Mouse (Mus musculus): Measurements from ENCODE around the gene Smok3b.
"Not testable (repeated sequence)": the region's sequence is repeated elsewhere in the genome, so short reads cannot be mapped to it uniquely, and the experiment has no call there.

Gene Smok3b

DNA sequence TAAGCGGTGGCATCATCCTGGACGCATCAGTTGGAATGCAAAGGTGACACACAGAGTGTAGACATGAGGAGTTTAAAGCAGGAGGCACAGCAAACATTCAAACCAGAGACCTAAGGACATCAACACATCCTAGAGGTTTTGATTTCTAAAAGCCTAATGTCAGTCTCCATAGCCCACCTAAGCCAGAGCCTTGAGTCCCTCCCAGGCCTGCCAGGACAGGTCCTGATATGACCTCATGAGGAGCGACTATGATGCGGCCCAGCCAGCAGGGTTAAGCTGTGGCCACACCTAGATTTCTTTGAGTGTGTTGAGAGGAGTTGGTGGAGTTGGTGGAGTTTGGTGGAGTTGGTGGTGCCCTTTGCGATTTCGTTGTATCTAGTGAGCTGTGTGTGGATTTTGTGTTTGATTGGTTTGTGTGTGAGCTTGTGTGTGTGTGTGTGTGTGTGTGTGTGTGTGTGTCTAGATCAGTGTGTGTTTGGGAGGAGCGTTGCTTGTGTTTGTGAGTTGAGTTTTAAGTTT, at the start of gene Smok3b, which contains the start of gene Smok3a:
Gene Smok3b, plus strand, starts transcription at position 469 of the 519 bp plus-strand sequence.
Gene Smok3a, plus strand, starts transcription at position 301 of the 519 bp plus-strand sequence.
- in situ Hi-C loops (cut with MboI; ENCODE audit: low sequenced_read_pairs) = not testable (repeated sequence)

GRCm38 (mm10) chr5:137973161-137973560, 48.1 kb upstream of the Smok3b start:
- in situ Hi-C loops (cut with MboI; ENCODE audit: low sequenced_read_pairs) = no loop called here

DNA sequence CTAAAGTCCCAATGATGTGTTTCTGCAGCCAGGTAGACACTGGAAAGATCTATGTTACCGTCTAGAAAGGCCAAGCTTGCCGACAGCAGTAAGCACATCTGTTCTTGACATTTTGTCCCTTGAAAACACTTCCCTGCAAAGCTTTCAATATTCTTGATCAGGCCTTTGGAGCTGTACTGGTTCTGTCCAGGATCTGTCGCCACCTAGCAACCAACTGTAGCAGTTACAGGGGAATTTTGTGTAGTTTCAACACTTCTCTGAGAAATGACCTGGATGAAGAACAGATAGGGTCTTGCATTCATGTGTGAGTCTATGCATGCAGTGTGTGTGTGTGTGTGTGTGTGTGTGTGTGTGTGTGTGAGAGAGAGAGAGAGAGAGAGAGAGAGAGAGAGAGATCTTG, 47.5 kb upstream of the Smok3b start:
- in situ Hi-C loops (cut with MboI; ENCODE audit: low sequenced_read_pairs) = no loop called here

- in situ Hi-C loops (cut with MboI; ENCODE audit: low sequenced_read_pairs) = no loop called here
Measured at GRCm38 (mm10) chr5:137974724-137975123, 46.5 kb upstream of the Smok3b start.

- in situ Hi-C loops (cut with MboI; ENCODE audit: low sequenced_read_pairs) = no loop called here
Measured at GRCm38 (mm10) chr5:137975434-137975833, 45.8 kb upstream of the Smok3b start.

GRCm38 (mm10) chr5:137977291-137977690, 43.9 kb upstream of the Smok3b start:
- in situ Hi-C loops (cut with MboI; ENCODE audit: low sequenced_read_pairs) = no loop called here

GRCm38 (mm10) chr5:137979081-137979480, 42.1 kb upstream of the Smok3b start:
- in situ Hi-C loops (cut with MboI; ENCODE audit: low sequenced_read_pairs) = no loop called here

- in situ Hi-C loops (cut with MboI; ENCODE audit: low sequenced_read_pairs) = no loop called here
Measured at GRCm38 (mm10) chr5:137981300-137981699, 39.9 kb upstream of the Smok3b start, which contains the start of gene Azgp1. Gene Azgp1 (plus strand): TSS chr5:137981520.

DNA sequence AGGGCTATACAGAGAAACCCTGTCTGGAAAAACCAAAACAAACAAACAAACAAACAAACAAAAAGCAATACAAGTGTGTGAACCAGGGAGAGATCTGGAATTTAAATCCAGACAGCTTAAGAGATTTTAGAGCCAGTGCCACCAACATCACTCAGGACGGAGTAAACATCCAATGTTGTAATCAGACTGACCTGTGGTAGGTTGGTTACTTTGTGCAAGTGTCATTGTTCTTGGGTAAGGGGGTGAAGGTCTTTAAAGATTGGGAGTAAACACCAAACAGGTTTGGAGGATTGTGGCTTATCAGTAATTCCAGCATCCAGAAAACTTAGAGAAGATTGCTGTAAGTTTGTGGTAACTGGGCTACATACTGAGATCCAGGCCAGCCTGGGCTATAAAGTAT, 34.9 kb upstream of the Smok3b start:
- in situ Hi-C loops (cut with MboI; ENCODE audit: low sequenced_read_pairs) = no loop called here

GRCm38 (mm10) chr5:138009437-138009836, 11.8 kb upstream of the Smok3b start:
- in situ Hi-C loops (cut with MboI; ENCODE audit: low sequenced_read_pairs) = no loop called here

GRCm38 (mm10) chr5:138012382-138012781, 8.8 kb upstream of the Smok3b start:
- in situ Hi-C loops (cut with MboI; ENCODE audit: low sequenced_read_pairs) = no loop called here

GRCm38 (mm10) chr5:138016530-138016929, 4.7 kb upstream of the Smok3b start:
- in situ Hi-C loops (cut with MboI; ENCODE audit: low sequenced_read_pairs) = no loop called here

GRCm38 (mm10) chr5:138016997-138017396, 4.2 kb upstream of the Smok3b start:
- in situ Hi-C loops (cut with MboI; ENCODE audit: low sequenced_read_pairs) = no loop called here

DNA sequence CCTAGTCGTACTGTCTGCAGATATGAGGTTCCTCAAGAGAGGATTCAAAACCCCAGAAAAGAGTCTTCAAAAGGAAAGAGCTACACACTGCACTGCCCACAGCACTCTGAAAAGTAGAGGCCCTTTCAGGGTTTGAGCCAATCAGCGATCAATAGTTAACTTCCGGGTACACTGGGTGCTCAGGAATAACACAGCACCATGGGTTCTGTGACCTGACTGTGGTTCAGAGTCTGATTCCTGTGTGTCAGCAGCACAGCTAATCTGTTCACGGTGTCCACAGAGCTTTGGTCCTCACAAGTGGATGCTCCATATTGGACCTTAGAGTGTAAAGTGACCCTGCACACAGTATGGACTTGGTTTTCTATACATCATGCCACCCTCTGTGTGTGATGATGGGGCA, 1.7 kb upstream of the Smok3b start:
- in situ Hi-C loops (cut with MboI; ENCODE audit: low sequenced_read_pairs) = not testable (repeated sequence)

- in situ Hi-C loops (cut with MboI; ENCODE audit: low sequenced_read_pairs) = not testable (repeated sequence)
Measured at GRCm38 (mm10) chr5:138052894-138053293, 31.7 kb downstream of the Smok3b start, which contains the start of gene Smok3c. Gene Smok3c (plus strand): TSS chr5:138053194.

- in situ Hi-C loops (cut with MboI; ENCODE audit: low sequenced_read_pairs) = no loop called here
Measured at GRCm38 (mm10) chr5:138073803-138074202, 52.6 kb downstream of the Smok3b start.

GRCm38 (mm10) chr5:138075684-138076083, 54.5 kb downstream of the Smok3b start:
- in situ Hi-C loops (cut with MboI; ENCODE audit: low sequenced_read_pairs) = no loop called here

DNA sequence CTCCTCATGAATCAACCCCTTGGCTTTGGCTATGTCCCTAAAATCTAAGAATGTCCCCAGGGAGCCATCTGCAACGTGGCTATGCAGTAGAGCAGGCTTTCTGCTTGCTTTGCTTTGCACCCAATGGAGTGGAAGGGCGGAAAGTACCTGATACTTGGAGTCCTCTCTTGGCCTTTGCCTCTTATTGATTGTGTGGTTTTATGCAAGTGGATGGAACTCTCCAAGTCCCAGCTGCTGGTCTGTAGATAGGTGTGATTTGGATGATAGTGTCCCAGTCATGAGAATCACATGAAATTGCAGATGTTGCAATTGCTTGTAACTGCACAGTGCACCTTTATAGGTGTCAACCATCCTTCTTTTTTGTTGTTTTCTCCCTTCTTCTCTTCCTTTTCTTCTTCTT, 54.9 kb downstream of the Smok3b start:
- in situ Hi-C loops (cut with MboI; ENCODE audit: low sequenced_read_pairs) = no loop called here

GRCm38 (mm10) chr5:138080456-138080855, 59.2 kb downstream of the Smok3b start:
- in situ Hi-C loops (cut with MboI; ENCODE audit: low sequenced_read_pairs) = no loop called here

DNA sequence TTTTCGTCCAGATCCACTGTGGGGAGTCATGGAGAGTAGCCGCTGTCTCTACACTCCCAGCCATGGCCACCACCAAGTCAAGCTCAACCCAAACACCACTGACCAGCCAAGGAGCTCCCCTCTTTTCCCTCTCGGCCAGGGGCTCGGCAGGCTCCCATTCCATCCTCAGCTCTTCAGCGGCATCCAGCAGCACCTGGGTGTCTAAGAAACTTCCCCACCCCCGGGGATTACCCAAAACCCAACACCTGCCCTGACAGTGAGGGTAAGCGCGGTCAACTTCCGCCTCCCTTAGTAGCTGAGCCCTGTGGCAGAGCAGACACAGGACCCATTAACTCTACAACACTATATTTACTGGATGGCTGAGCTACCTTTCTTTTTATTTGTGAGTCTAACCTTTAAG, 60.2 kb downstream of the Smok3b start:
- in situ Hi-C loops (cut with MboI; ENCODE audit: low sequenced_read_pairs) = no loop called here

- in situ Hi-C loops (cut with MboI; ENCODE audit: low sequenced_read_pairs) = no loop called here
Measured at GRCm38 (mm10) chr5:138083318-138083900, 62.2 kb downstream of the Smok3b start.

DNA sequence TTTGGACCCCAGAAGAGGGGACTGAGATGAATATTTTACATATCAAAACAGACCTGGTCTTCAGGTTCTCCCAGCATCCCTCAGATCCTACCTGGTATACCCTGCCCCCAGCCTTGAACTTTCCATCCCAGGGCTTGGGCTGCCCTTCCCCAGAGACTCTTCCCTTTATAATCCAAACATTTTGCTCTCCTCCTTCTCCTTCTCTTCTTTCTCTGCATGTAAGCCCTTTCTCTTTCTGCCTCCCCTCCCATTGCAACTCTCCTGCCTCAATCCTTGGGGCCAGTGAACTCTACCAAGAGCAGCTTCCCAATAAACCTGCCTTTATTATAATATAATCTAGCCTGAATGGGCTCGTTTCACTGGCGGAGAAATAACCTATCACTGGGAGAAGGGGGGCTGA, 62.7 kb downstream of the Smok3b start:
- in situ Hi-C loops (cut with MboI; ENCODE audit: low sequenced_read_pairs) = no loop called here

- in situ Hi-C loops (cut with MboI; ENCODE audit: low sequenced_read_pairs) = no loop called here
Measured at GRCm38 (mm10) chr5:138084507-138084906, 63.3 kb downstream of the Smok3b start.
